Mouse (Mus musculus): ENCODE measurements at regions not wholly inside any gene's neighbourhood (a gene's known extent, or its start where the extent isn't known, plus 50 kb on each side); places are given as distances from the start of the nearest gene placed in this dataset.
"Not testable (repeated sequence)": the region's sequence is repeated elsewhere in the genome, so short reads cannot be mapped to it uniquely, and the experiment has no call there.

DNA sequence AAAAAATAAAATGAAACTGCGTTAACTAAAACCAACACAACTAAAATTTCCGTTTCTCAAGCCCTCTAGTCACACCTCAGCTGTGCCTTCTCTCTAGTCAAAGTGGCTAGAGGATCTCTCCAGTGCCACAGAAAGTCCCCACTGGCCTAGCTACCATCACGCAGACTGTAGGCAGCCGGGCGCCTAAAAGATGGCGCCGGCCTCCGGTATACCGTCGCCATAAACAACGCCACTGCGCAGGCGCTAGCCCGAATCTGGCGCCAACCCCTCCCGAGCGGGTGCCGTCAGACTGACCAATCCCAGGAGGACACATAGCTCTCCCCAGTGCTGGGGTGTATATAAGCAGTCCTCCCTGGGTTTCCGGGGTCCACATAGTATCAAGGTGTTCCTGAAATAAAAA is 62.7 kb upstream of the Top1 start:
- intact Hi-C loops (cut with DNase I): not testable (repeated sequence)

DNA sequence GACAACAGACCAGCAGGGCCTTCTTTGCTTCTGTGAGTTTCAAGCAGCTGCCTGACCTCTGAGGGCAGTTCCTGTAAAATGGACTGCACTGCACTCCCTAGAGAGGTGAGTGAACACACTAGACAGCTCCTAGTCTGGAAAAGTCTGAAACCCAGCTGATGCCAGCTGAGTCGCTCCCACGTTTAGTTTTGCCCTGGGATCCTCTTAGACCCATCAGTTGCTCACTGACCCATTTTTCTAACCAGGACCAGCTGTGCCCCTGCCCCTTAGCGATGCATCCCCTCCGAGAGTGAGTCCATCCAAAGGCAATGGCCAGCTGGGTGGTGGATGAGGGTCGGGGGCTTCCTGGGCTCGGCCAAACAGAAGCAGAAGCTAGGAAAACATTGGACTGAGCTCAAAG is 62.2 kb upstream of the Top1 start:
- intact Hi-C loops (cut with DNase I): no loop called here

DNA sequence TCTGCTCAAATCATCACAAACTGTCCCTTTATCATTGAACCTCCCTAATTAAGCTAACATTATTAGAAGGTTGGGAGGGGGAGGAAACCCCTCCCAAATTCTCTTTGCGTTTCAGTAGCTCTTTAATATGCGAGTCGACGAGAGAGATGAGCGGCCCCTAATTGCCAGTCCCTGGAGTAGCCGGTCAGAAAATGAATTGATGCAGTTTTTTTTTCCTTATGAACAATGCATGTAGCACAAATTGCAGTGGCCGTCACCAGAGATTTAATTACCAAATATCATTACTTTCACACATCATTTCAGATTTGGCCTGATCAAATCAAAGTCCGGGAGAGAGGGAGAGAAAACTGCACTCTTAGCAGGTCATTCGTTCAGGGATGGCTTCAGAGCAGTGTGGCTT is 61.1 kb upstream of the Top1 start:
- intact Hi-C loops (cut with DNase I): no loop called here

DNA sequence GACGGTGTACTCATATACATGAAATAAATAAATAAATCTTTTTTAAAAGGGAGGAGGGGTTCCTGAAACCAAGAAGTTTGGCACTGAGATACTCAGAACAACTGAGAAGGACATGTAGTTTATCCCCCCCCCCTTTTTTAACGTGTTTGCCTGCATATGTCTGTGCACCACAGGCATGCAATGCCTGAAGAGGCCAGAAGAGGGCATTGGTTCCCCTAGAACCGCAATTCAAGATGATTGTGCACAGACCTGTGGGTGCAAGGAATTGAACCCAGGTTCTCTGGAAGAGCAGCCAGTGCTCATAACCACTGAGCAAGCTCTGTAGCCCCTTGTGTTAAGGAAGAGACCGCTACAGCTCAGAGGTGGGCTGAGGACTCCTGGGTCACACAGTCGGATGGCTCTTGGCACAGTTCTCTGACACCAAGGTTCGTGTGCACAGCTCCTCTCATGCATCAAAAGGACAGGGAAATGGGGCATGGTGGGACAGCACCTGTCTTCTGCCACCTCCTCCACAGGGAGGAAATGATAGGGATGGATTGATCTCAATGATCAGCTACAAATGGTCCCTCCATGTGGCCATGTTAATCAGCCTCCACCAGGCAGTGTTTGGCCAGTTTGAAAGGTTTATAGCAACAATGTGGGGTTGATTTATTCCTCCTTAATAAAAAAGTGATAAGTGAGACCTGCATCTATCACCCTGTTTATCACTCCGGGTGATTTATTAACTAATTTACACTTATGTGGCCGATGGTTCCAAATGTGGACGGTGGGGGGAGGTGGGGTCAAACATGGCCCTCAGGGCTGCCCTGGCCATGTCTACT is 58.5 kb upstream of the Top1 start:
- intact Hi-C loops (cut with DNase I): no loop called here

DNA sequence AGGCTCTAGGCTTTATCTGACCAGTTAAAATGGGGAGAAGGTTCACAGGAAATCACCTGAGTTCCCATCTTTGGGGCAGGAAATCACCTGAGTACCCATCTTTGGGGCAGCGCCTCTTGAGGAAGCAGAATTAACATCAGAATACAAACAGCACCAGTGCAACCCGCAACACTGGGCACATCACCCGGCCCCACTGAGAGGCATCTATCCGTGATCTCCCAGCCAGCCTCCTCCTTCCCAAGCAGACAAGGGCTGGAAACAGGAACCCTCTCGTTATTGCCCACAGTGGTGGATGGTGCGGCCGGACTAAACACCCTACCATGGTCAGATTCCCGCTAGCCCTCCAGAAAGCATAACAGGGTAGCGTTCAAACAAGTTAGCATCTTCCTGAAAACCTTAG is 57.3 kb upstream of the Top1 start:
- intact Hi-C loops (cut with DNase I): no loop called here

DNA sequence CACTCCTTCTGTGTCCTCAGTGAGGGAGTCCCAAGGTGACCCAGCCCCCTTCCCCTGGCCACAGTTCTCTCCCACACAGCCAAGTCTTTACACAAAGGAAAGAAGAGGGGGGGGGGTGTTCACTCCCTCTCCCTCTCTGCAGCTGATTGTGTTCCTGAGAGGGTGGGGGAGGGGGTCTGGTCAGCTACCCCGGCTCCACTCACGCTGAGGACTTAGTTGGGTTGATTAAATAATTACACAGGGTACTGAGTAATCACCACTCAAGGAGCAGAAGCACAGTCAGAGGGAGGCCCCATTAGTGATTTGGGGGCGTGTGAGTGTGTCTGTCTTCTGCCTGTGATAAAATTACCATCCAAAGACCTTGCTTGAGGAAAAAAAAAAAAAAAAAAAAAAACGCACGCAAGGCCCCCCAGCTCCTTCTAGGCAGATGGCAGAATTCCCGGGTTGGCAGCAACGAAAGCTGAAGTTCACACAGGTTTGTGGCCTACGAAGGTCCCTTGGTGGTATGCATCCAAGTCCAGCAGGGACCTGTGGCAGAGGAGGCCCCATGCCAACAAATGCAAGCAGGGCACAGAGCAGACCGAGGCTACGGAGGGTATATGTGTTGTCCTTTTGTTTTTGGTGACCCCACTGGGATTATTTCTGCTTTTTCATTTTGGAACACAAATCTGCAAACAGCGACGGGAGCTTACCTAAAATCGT is 55.3 kb upstream of the Top1 start:
- intact Hi-C loops (cut with DNase I): loop anchor here (5.0 kb wide), 1 partner anchor 1678 kb away; no protein-coding TSS in a partner anchor

DNA sequence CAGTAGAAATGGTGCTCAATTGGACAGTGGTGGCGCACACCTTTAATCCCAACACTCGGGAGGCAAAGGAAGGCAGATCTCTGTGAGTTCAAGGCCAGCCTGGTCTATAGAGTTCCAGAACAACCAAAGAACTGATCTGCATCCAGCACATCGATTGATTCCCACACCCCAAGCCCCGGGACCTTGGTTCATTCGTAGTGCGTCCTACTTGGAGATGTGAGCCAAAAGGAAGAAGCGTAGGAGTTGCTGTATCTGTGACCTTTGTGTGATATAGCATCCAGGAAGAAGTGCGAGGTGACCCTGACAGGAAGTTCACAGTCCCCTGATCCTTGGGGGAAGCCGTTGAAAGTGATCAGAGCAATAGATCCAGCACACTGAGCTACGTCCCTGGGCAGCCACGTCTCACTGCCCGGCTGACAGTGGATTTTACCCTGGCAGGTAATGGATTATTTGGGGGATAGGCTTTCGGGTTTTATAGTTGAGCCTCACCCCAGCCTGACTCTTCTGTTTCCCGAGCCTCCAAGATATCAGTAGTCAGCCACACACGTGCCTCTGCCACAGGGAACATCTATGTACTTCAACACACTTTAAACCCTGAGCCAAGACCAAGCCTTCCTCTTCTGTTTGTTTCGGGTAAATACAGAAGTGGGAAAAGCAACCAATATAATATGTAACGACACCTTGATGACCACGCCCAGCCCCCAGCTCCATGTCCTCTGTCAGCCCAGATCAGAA is 54.1 kb upstream of the Top1 start:
- intact Hi-C loops (cut with DNase I): loop anchor here (5.0 kb wide), 1 partner anchor 1679 kb away; no protein-coding TSS in a partner anchor

DNA sequence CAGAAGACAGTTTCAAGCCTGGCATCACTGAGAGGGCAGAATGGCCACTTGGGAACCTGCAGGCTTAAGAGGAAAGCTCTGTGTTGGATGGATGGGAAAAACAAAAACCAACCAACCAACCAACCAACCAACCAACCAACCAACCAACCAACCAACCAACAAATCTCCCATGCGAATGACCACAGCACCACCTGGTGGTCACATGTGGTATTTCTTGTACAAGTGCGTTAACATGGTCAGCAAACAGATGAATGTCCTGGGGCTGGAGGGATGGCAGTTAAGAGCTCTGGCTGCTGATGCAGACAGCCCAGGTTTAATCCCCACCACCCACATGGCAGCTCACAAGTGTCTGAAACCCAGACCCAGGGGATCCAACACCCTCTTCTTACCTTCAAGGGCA is 52.7 kb upstream of the Top1 start:
- intact Hi-C loops (cut with DNase I): loop anchor here (5.0 kb wide), 1 partner anchor 1681 kb away; no protein-coding TSS in a partner anchor

Measured in adrenal gland (tissue).